Mouse (Mus musculus): Measurements from ENCODE around the gene Gng8. TPM values are rescaled to one million over a fixed set of nuclear protein-coding genes. Genes with fewer than 3 reads are reported as not detected.

The Gng8 gene
- polyA plus RNA-seq (2015; fragmentation: Nextera tagmentation; extraction: Ambion mirVana), result 4.2 and 5.2 TPM in 2 replicates

- under 1% methylated on average over 30 of the region's 30 CpGs for WGBS
- H3K4me3 ChIP-seq, result peak within 1 kb of the TSS; percentile 34
- peak; percentile 73 for ATAC-seq (replicated peaks; ENCODE audit: insufficient number of reproducible peaks, insufficient read depth, low FRiP score, low read depth)
- H3K4me2 ChIP-seq, result peak within 1 kb of the TSS; percentile 60
- H3K9ac ChIP-seq, result peak within 1 kb of the TSS; percentile 22; the same call in 1 of the 2 replicates
- peaks cover 5% of the 10 kb centered on the region; the same call in 1 of the 2 replicates for H3K36me3 ChIP-seq
- peaks cover 31% of the 10 kb centered on the region for H3K4me1 ChIP-seq (replicated peaks)
- peaks cover 29% of the 10 kb centered on the region for H3K27me3 ChIP-seq
- H3K9me3 ChIP-seq (replicated peaks), result no peaks in the 10 kb centered on the region
- H3K27ac ChIP-seq, result peak within 1 kb of the TSS; percentile 89
Observed at GRCm38 (mm10) chr7:16891641-16892351, at the start of gene Gng8. Gng8 (plus strand) TSS chr7:16891786.

- WGBS, result 0% methylated on average over 32 of the region's 32 CpGs
- peak within 1 kb of the TSS; percentile 97 for H3K4me2 ChIP-seq
- peak within 1 kb of the TSS; percentile 88 for H3K27ac ChIP-seq
- H3K36me3 ChIP-seq, result peaks cover 34% of the 10 kb centered on the region
- H3K4me1 ChIP-seq (replicated peaks), result peaks cover 34% of the 10 kb centered on the region
- ATAC-seq (replicated peaks; ENCODE audit: insufficient number of reproducible peaks, insufficient read depth, low FRiP score, low read depth), result peak; percentile 89
- H3K9me3 ChIP-seq (replicated peaks), result no peaks in the 10 kb centered on the region
- peak within 1 kb of the TSS; percentile 82 for H3K9ac ChIP-seq
- peak within 1 kb of the TSS; percentile 86 for H3K4me3 ChIP-seq
- no peaks in the 10 kb centered on the region for H3K27me3 ChIP-seq
Observed at GRCm38 (mm10) chr7:16842645-16843063, 48.9 kb upstream of the Gng8 start, which contains the start of gene Prkd2. Prkd2 (plus strand) TSS chr7:16842902.

- Histone ChIP-seq H3K27ac (peak overlapping the region; percentile 88), H3K9me3 (replicated peaks) (no peaks in the 10 kb centered on the region), H3K4me3 (peak overlapping the region; percentile 86), H3K4me1 (replicated peaks) (peaks cover 34% of the 10 kb centered on the region), H3K9ac (peak overlapping the region; percentile 82), H3K27me3 (no peaks in the 10 kb centered on the region), H3K36me3 (peaks cover 24% of the 10 kb centered on the region), H3K4me2 (peak overlapping the region; percentile 97)
- ATAC-seq (replicated peaks; ENCODE audit: insufficient number of reproducible peaks, insufficient read depth, low FRiP score, low read depth), result no peak
- 2% methylated on average over 33 of the region's 33 CpGs for WGBS
Observed at GRCm38 (mm10) chr7:16843441-16844171, 48.0 kb upstream of the Gng8 start.

- no peaks in the 10 kb centered on the region for H3K9me3 ChIP-seq (replicated peaks)
- peak overlapping the region; percentile 51 for H3K9ac ChIP-seq
- ATAC-seq (replicated peaks; ENCODE audit: insufficient number of reproducible peaks, insufficient read depth, low FRiP score, low read depth), result no peak
- peak overlapping the region; percentile 88 for H3K27ac ChIP-seq
- no peaks in the 10 kb centered on the region for H3K27me3 ChIP-seq
- peaks cover 34% of the 10 kb centered on the region for H3K4me1 ChIP-seq (replicated peaks)
- H3K4me2 ChIP-seq, result peak overlapping the region; percentile 97
- peak overlapping the region; percentile 86 for H3K4me3 ChIP-seq
- H3K36me3 ChIP-seq, result peaks cover 22% of the 10 kb centered on the region
- WGBS, result 51% methylated on average over 3 of the region's 3 CpGs
Observed at GRCm38 (mm10) chr7:16844696-16845071, 46.9 kb upstream of the Gng8 start.

GRCm38 (mm10) chr7:16845072-16845819 lies 46.3 kb upstream of the Gng8 start:
- Histone ChIP-seq H3K9me3 (replicated peaks) (no peaks in the 10 kb centered on the region), H3K4me2 (peak overlapping the region; percentile 97), H3K9ac (peak overlapping the region; percentile 51), H3K4me1 (replicated peaks) (peaks cover 34% of the 10 kb centered on the region), H3K27ac (peak overlapping the region; percentile 88), H3K27me3 (no peaks in the 10 kb centered on the region), H3K36me3 (peaks cover 22% of the 10 kb centered on the region), H3K4me3 (peak overlapping the region; percentile 86)
- whole genome bisulfite sequencing, result 42% methylated on average over 14 of the region's 14 CpGs
- ATAC-seq (replicated peaks; ENCODE audit: insufficient number of reproducible peaks, insufficient read depth, low FRiP score, low read depth), result 0 out of 2 replicates have a peak, but pooled peaks have one; percentile 2

GRCm38 (mm10) chr7:16845820-16846167 lies 45.8 kb upstream of the Gng8 start:
- Histone ChIP-seq H3K9ac (peak overlapping the region; percentile 51; the same call in 1 of the 2 replicates), H3K4me3 (peak overlapping the region; percentile 86), H3K9me3 (replicated peaks) (no peaks in the 10 kb centered on the region), H3K4me2 (peak overlapping the region; percentile 97), H3K27ac (peak overlapping the region; percentile 88), H3K4me1 (replicated peaks) (peaks cover 34% of the 10 kb centered on the region), H3K27me3 (no peaks in the 10 kb centered on the region), H3K36me3 (peaks cover 16% of the 10 kb centered on the region)
- 42% methylated on average over 10 of the region's 10 CpGs for WGBS
- ATAC-seq (replicated peaks; ENCODE audit: insufficient number of reproducible peaks, insufficient read depth, low FRiP score, low read depth), result 0 out of 2 replicates have a peak, but pooled peaks have one; percentile 7

- no peak for ATAC-seq (replicated peaks; ENCODE audit: insufficient number of reproducible peaks, insufficient read depth, low FRiP score, low read depth)
- Histone ChIP-seq H3K9me3 (replicated peaks) (no peaks in the 10 kb centered on the region), H3K4me2 (no peak overlapping the region), H3K9ac (no peak overlapping the region), H3K27ac (no peak overlapping the region), H3K36me3 (peaks cover 15% of the 10 kb centered on the region), H3K4me3 (no peak overlapping the region), H3K4me1 (replicated peaks) (peaks cover 29% of the 10 kb centered on the region), H3K27me3 (no peaks in the 10 kb centered on the region)
- WGBS, result 93% methylated on average over 5 of the region's 5 CpGs
Observed at GRCm38 (mm10) chr7:16846775-16847174, 44.8 kb upstream of the Gng8 start.

GRCm38 (mm10) chr7:16847507-16847906 lies 44.1 kb upstream of the Gng8 start:
- WGBS, result 82% methylated on average over 19 of the region's 19 CpGs
- H3K36me3 ChIP-seq, result peaks cover 20% of the 10 kb centered on the region
- no peaks in the 10 kb centered on the region for H3K27me3 ChIP-seq
- no peak overlapping the region for H3K4me2 ChIP-seq
- H3K4me1 ChIP-seq (replicated peaks), result peaks cover 24% of the 10 kb centered on the region
- no peak overlapping the region for H3K27ac ChIP-seq
- H3K9me3 ChIP-seq (replicated peaks), result no peaks in the 10 kb centered on the region
- no peak for ATAC-seq (replicated peaks; ENCODE audit: insufficient number of reproducible peaks, insufficient read depth, low FRiP score, low read depth)
- no peak overlapping the region for H3K9ac ChIP-seq
- H3K4me3 ChIP-seq, result no peak overlapping the region

- no peak overlapping the region for H3K27ac ChIP-seq
- no peak overlapping the region for H3K4me3 ChIP-seq
- H3K9ac ChIP-seq, result no peak overlapping the region
- no peaks in the 10 kb centered on the region for H3K9me3 ChIP-seq (replicated peaks)
- H3K4me2 ChIP-seq, result no peak overlapping the region
- H3K4me1 ChIP-seq (replicated peaks), result peaks cover 23% of the 10 kb centered on the region
- ATAC-seq (replicated peaks; ENCODE audit: insufficient number of reproducible peaks, insufficient read depth, low FRiP score, low read depth), result no peak
- no peaks in the 10 kb centered on the region for H3K27me3 ChIP-seq
- peaks cover 28% of the 10 kb centered on the region for H3K36me3 ChIP-seq
- 35% methylated on average over 17 of the region's 17 CpGs for WGBS
Observed at GRCm38 (mm10) chr7:16848579-16848978, 43.0 kb upstream of the Gng8 start.

- Histone ChIP-seq H3K4me1 (replicated peaks) (no peaks in the 10 kb centered on the region), H3K36me3 (peaks cover 57% of the 10 kb centered on the region), H3K9ac (no peak overlapping the region), H3K9me3 (replicated peaks) (no peaks in the 10 kb centered on the region), H3K27me3 (no peaks in the 10 kb centered on the region), H3K27ac (no peak overlapping the region), H3K4me3 (no peak overlapping the region), H3K4me2 (no peak overlapping the region)
- WGBS, result 82% methylated on average over 4 of the region's 4 CpGs
- no peak for ATAC-seq (replicated peaks; ENCODE audit: insufficient number of reproducible peaks, insufficient read depth, low FRiP score, low read depth)
Observed at GRCm38 (mm10) chr7:16851636-16852035, 40.0 kb upstream of the Gng8 start.

- Histone ChIP-seq H3K4me3 (no peak overlapping the region), H3K4me2 (no peak overlapping the region), H3K9ac (no peak overlapping the region), H3K9me3 (replicated peaks) (no peaks in the 10 kb centered on the region), H3K27ac (no peak overlapping the region), H3K36me3 (peaks cover 71% of the 10 kb centered on the region), H3K27me3 (no peaks in the 10 kb centered on the region), H3K4me1 (replicated peaks) (no peaks in the 10 kb centered on the region)
- WGBS, result 77% methylated on average over 14 of the region's 14 CpGs
- ATAC-seq (replicated peaks; ENCODE audit: insufficient number of reproducible peaks, insufficient read depth, low FRiP score, low read depth), result no peak
Observed at GRCm38 (mm10) chr7:16853302-16853831, 38.2 kb upstream of the Gng8 start.

Measured in heart, embryonic 15.5 days (tissue).